Mouse (Mus musculus) cerebellum, adult 2 months (tissue): ENCODE results near the gene Vps13c.

ENCODE experiments used
- CTCF ChIP-seq: fragments of 200-500 bp; IDR thresholded peaks from 2 replicates; pipeline ENCODE4 v1.5.1; 2011; ENCODE audit warnings: low read depth, mild to moderate bottlenecking, control low read depth, low read length, moderate library complexity, borderline replicate concordance; ENCODE audit not compliant: insufficient read depth
- POLR2A ChIP-seq: fragments of 200-500 bp; IDR thresholded peaks from 2 replicates; pipeline ENCODE4 v1.6.1; 2011; ENCODE audit warnings: low read length, control low read depth, borderline replicate concordance; ENCODE audit not compliant: insufficient read depth

GRCm38 (mm10) chr9:67810527-67810926, 29.7 kb upstream of the Vps13c start:
- no peak for TF ChIP-seq CTCF
- TF ChIP-seq POLR2A, result no peak
